Mouse (Mus musculus) myocyte (in vitro differentiated cells): ENCODE results near the gene Ppp3ca. TPM values are rescaled to one million over a fixed set of nuclear protein-coding genes. Genes with fewer than 3 reads are reported as not detected.

ENCODE experiments used
- H3K27me3 ChIP-seq: one replicate; pipeline ENCODE4 v1.6.1; 2011; ENCODE audit not compliant: control insufficient read depth, insufficient read depth, insufficient read length
- H3K36me3 ChIP-seq: one replicate; pipeline ENCODE4 v1.6.1; 2011; ENCODE audit not compliant: control insufficient read depth, insufficient read depth
- H3K4me2 ChIP-seq: one replicate; pipeline ENCODE4 v1.6.1; 2011; ENCODE audit warnings: low read depth, control low read depth
- H3K4me3 ChIP-seq: one replicate; pipeline ENCODE4 v1.5.1; 2011; ENCODE audit warnings: mild to moderate bottlenecking, control low read depth, moderate library complexity
- H3K79me2 ChIP-seq: one replicate; pipeline ENCODE4 v1.6.1; 2011; ENCODE audit not compliant: control insufficient read depth, insufficient read depth
- H3ac ChIP-seq: one replicate; pipeline ENCODE4 v1.6.1; 2011; ENCODE audit not compliant: control insufficient read depth, insufficient read length
- CEBPB ChIP-seq: IDR thresholded peaks from 2 replicates; pipeline ENCODE4 v1.6.1; 2011; ENCODE audit warnings: mild to moderate bottlenecking, moderate library complexity; ENCODE audit not compliant: poor library complexity, insufficient read depth, severe bottlenecking
- E2F4 ChIP-seq: IDR thresholded peaks from one replicate; pipeline ENCODE4 v1.6.1; 2011; ENCODE audit warnings: mild to moderate bottlenecking, control low read depth, moderate library complexity; ENCODE audit not compliant: insufficient read depth
- MAX ChIP-seq: IDR thresholded peaks from one replicate; pipeline ENCODE4 v1.6.1; 2011; ENCODE audit warnings: low read depth, mild to moderate bottlenecking, control low read depth
- MYOD1 ChIP-seq, 3 experiments: IDR thresholded peaks; one replicate each; pipeline ENCODE4 v1.6.1; 2011; ENCODE audit warnings: control low read depth in 2 of 3, low read depth in 2 of 3, mild to moderate bottlenecking in 2 of 3, moderate library complexity in 1 of 3; ENCODE audit not compliant: insufficient read length in 2 of 3, control insufficient read depth in 1 of 3
- MYOG ChIP-seq, 3 experiments: IDR thresholded peaks; one replicate each; pipeline ENCODE4 v1.6.1; 2011; ENCODE audit warnings: control low read depth in 2 of 3, low read depth in 2 of 3, mild to moderate bottlenecking in 2 of 3; ENCODE audit not compliant: insufficient read length in 2 of 3, control insufficient read depth in 1 of 3, insufficient read depth in 1 of 3
- POLR2A ChIP-seq: IDR thresholded peaks from one replicate; pipeline ENCODE4 v1.6.1; 2011; ENCODE audit warnings: low read depth, mild to moderate bottlenecking, control low read depth, moderate library complexity; ENCODE audit not compliant: insufficient read length
- POLR2AphosphoS2 ChIP-seq: IDR thresholded peaks from one replicate; pipeline ENCODE4 v1.6.1; 2011; ENCODE audit warnings: low read depth, control low read depth; ENCODE audit not compliant: insufficient read length
- REST ChIP-seq: IDR thresholded peaks from one replicate; pipeline ENCODE4 v1.6.1; 2011; ENCODE audit warnings: mild to moderate bottlenecking, control low read depth, moderate library complexity; ENCODE audit not compliant: insufficient read depth, insufficient read length
- SRF ChIP-seq: IDR thresholded peaks from one replicate; pipeline ENCODE4 v1.6.1; 2011; ENCODE audit warnings: low read depth; ENCODE audit not compliant: control insufficient read depth, insufficient read length
- TCF12 ChIP-seq: IDR thresholded peaks from one replicate; pipeline ENCODE4 v1.6.1; 2011; ENCODE audit warnings: mild to moderate bottlenecking, control low read depth; ENCODE audit not compliant: poor library complexity, insufficient read depth, severe bottlenecking
- TCF3 ChIP-seq: IDR thresholded peaks from one replicate; pipeline ENCODE4 v1.6.1; 2011; ENCODE audit warnings: low read depth, control low read depth; ENCODE audit not compliant: insufficient read length
- USF1 ChIP-seq: IDR thresholded peaks from one replicate; pipeline ENCODE4 v1.6.1; 2011; ENCODE audit warnings: low read depth, mild to moderate bottlenecking, control low read depth, moderate library complexity
- polyA plus RNA-seq: library from polyadenylated mRNA; unstranded; fragments of >200 nt; fragmentation: generic; extraction: Trizol; gene quantifications from one replicate; pipeline ENCODE4 v1.2.1, GENCODE M21; 2012; ENCODE audit warnings: missing spikeins

Ppp3ca gene
- polyA plus RNA-seq, 1 experiment, result 34.0 TPM

DNA sequence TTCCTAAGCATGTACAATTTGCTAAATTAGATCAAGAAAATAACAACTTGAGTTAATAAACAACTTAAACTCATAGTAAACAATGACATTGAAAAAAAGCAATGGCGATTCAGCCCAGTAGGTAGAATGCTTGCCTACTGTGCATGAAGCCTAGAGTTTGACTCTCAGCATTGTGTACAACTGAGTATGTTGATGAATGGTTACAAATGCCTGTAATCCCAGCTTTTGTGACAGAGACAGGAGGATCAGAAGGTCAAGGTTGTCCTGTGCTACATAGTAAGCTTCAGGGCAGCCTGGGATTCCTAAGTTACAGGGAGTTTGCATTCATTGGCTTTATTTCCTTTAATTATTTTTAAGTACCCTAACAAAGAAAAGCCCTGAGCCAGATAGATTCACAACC is 4.8 kb upstream of the Ppp3ca start:
- Histone ChIP-seq H3K79me2 (no peaks in the 10 kb centered on the region), H3K36me3 (no peaks in the 10 kb centered on the region), H3ac (no peak overlapping the region), H3K27me3 (no peaks in the 10 kb centered on the region), H3K4me2 (no peak overlapping the region), H3K4me3 (no peak overlapping the region)
- TF ChIP-seq E2F4 (no peak), MYOD1 (IDR thresholded peaks at IDR 0.05; ENCODE audit: control insufficient read depth in 1 of 3, insufficient read length in 2 of 3, low read depth in 2 of 3) (no peak), USF1 (no peak), MYOG (IDR thresholded peaks at IDR 0.05; ENCODE audit: control insufficient read depth in 1 of 3, insufficient read depth in 1 of 3, insufficient read length in 2 of 3, low read depth in 2 of 3) (no peak), TCF12 (no peak), POLR2A (no peak), MAX (no peak)

DNA sequence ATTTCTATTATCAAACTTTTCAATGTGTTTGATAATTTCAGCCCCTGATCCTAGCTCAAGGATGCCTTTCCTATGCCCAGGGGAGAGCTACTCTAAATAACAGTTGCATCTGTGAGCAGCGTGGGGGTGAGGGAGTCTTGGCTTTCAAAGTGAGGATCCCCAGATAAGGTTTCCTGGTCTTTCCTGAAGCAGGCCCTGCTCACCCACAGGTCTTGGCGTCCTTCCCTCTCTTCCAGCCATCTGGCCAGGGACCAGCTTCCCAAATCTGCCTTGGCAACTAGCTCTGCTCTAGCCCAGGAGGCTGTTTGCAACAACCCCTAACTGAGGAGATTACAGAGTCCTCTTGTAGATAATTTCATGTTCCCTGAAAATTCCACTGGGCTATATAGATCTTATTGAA is 1.9 kb upstream of the Ppp3ca start:
- Histone ChIP-seq H3ac (no peak overlapping the region), H3K4me2 (peak overlapping the region; percentile 48)

DNA sequence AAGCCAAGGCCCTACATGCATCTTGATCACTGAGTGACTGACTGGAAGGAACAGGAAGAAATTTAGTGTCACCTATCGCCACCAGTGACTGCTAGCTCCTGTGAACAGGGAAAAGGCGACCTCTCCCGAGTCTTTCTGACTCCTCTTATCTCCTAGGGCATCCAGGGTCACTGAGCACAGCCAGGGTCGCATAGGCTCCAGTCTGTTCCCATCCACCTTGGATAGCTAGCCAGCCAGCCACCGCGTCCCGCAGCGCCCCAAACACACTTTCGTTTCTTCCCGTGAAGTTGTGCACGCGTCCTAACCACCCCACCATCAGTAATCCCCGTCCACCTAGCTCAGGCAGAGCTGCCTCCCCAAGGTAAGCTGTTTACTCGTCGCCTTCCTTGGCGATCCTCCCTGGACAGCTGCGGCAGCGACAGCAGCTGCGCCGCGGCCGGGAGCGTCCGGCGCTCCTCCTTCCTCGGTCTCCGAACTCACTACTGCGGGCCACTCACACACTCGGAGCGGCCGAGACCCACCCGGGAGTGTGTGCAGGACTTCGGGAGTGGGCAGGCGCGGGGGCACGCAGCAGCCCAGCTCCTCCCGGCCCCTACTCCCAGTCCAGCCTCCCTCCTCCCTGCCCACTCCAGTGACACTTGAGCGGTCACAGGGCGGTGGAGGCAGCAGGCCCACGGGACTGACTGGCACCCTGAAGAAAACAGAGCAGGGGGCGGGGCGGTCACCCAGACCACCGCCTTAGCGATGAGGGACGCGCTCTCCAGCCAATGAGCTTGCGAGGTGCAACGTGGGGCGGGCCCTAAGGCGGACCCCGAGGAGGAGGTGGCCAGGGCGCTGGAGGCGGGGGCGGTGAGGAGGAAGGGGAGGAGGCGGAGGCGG is 454 bp upstream of the Ppp3ca start:
- H3K4me3 ChIP-seq, result peak overlapping the region; percentile 73
- H3K27me3 ChIP-seq, result no peaks in the 10 kb centered on the region
- peak overlapping the region; percentile 84 for H3ac ChIP-seq
- H3K36me3 ChIP-seq, result no peaks in the 10 kb centered on the region
- H3K79me2 ChIP-seq, result peaks cover 30% of the 10 kb centered on the region
- peak overlapping the region; percentile 87 for H3K4me2 ChIP-seq
- TF ChIP-seq REST (peak; percentile 2), POLR2A (peak; percentile 65), USF1 (no peak), MYOG (IDR thresholded peaks at IDR 0.05; ENCODE audit: control insufficient read depth in 1 of 3, insufficient read depth in 1 of 3, insufficient read length in 2 of 3, low read depth in 2 of 3) (peak; percentile 74 to 98 (median 97)), MAX (no peak), SRF (no peak), MYOD1 (IDR thresholded peaks at IDR 0.05; ENCODE audit: control insufficient read depth in 1 of 3, insufficient read length in 2 of 3, low read depth in 2 of 3) (peak in 2 of 3 experiments; percentile 93 to 97), TCF3 (peak; percentile 87), TCF12 (peak; percentile 37), POLR2AphosphoS2 (peak; percentile 40)

More for the DNA sequence above, 1.9 kb upstream of the Ppp3ca start:
- Histone ChIP-seq H3K79me2 (peaks cover 17% of the 10 kb centered on the region), H3K4me3 (peak overlapping the region; percentile 73), H3K36me3 (no peaks in the 10 kb centered on the region), H3K27me3 (no peaks in the 10 kb centered on the region)
- no peak for TF ChIP-seq CEBPB
- no peak for TF ChIP-seq USF1
- no peak for TF ChIP-seq SRF
- no peak for TF ChIP-seq MYOG (IDR thresholded peaks at IDR 0.05; ENCODE audit: control insufficient read depth in 1 of 3, insufficient read depth in 1 of 3, insufficient read length in 2 of 3, low read depth in 2 of 3)
- no peak for TF ChIP-seq REST
- no peak for TF ChIP-seq TCF3
- no peak for TF ChIP-seq E2F4
- no peak for TF ChIP-seq POLR2AphosphoS2
- TF ChIP-seq MYOD1 (IDR thresholded peaks at IDR 0.05; ENCODE audit: control insufficient read depth in 1 of 3, insufficient read length in 2 of 3, low read depth in 2 of 3), result no peak
- TF ChIP-seq TCF12, result no peak

DNA sequence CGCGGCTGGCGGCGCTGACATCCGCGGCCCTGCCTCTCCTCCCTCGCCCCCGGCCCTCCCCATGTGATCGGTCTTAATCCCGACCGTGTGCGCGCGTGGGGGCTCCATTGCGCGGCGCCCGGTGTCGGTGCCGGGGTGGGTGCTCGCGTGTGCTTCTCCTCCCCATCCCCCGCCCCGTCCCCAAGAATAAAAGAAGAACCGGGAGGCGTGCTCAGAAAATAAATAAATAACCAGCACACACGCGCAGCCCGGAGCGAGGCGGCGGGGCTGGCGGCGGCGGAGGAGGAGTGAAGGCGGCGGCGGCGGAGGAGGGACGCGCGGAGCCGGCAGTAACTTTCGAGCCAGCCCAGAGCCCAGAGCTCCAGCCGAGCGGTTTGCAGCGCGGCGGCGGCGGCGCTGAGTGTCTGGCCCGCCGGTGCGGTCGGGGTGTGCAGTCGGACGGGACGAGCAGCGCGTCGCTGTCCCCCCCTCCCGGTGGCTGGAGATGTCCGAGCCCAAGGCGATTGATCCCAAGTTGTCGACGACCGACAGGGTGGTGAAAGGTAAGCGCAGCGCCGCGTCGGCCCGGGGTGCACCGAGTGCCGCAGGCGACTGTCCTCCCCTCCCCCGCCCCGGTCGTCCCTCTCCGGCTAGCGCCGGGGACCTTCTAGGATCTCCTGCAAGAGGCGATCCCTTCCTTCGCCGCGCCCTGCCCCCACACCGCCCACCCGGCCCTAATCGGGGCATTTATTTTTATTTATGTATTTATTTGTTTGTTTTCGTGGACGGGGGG is 622 bp downstream of the Ppp3ca start:
- no peaks in the 10 kb centered on the region for H3K27me3 ChIP-seq
- TF ChIP-seq SRF, result no peak
- TF ChIP-seq POLR2AphosphoS2, result peak; percentile 62
- no peak for TF ChIP-seq USF1
- no peak for TF ChIP-seq TCF12
- peak in 1 of 3 experiments; percentile 2 for TF ChIP-seq MYOG (IDR thresholded peaks at IDR 0.05; ENCODE audit: control insufficient read depth in 1 of 3, insufficient read depth in 1 of 3, insufficient read length in 2 of 3, low read depth in 2 of 3)
- TF ChIP-seq E2F4, result no peak
- TF ChIP-seq TCF3, result no peak
- no peak for TF ChIP-seq REST
- TF ChIP-seq CEBPB, result no peak
- peak; percentile 38 for TF ChIP-seq POLR2A
- TF ChIP-seq MYOD1 (IDR thresholded peaks at IDR 0.05; ENCODE audit: control insufficient read depth in 1 of 3, insufficient read length in 2 of 3, low read depth in 2 of 3), result no peak
- TF ChIP-seq MAX, result no peak
- H3K4me3 ChIP-seq, result peak overlapping the region; percentile 73
- H3K36me3 ChIP-seq, result no peaks in the 10 kb centered on the region
- H3K4me2 ChIP-seq, result no peak overlapping the region
- H3ac ChIP-seq, result peak overlapping the region; percentile 84
- peaks cover 41% of the 10 kb centered on the region for H3K79me2 ChIP-seq
